Mouse (Mus musculus) hindbrain, embryonic 15.5 days (tissue): Measurements from ENCODE around the gene 4833427G06Rik. TPM values are rescaled to one million over a fixed set of nuclear protein-coding genes. Genes with fewer than 3 reads are reported as not detected.

Source experiments
- microRNA counts: library from miRNA; unstranded; fragments of <30 nt; microRNA quantifications from one replicate; lab custom pipeline; 2016
- microRNA-seq: library from miRNA; unstranded; fragments of <30 nt; microRNA quantifications from one replicate; pipeline ENCODE4, GENCODE M21; 2016
- polyA plus RNA-seq: library from polyadenylated mRNA; unstranded; fragments of >200 nt; fragmentation: Nextera tagmentation; extraction: Ambion mirVana; gene quantifications from 2 replicates; pipeline ENCODE4 v1.2.1, GENCODE M21; 2015

4833427G06Rik gene
- polyA plus RNA-seq, 1 experiment from 2014 or later, result 1.2 TPM

MicroRNA genes within 50 kb of the gene (microRNA counts, 519-probe panel; counts per million panel counts)
- microRNA mmu-miR-34b-3p (lab: Ali Mortazavi, UCI), result 2,727 counts per million, percentile 51 among the panel's probes with 10 or more counts
- 2,550 counts per million, percentile 42 among the panel's probes with 10 or more counts for microRNA mmu-miR-34b-5p (lab: Ali Mortazavi, UCI)
- 4,163 counts per million, percentile 86 among the panel's probes with 10 or more counts for microRNA mmu-miR-34c (lab: Ali Mortazavi, UCI)

Small RNAs within 50 kb of the gene (microRNA-seq; reads per million reads assigned to microRNA genes)
- gene Mir34b, result 54.9 reads per million, percentile 44 among the genes with 10 or more reads in this experiment
- 1,525 reads per million, percentile 80 among the genes with 10 or more reads in this experiment for gene Mir34c

Other genes starting within 250 kb of the 4833427G06Rik start
- gene Sik2, start 93.0 kb downstream of the 4833427G06Rik start, polyA plus RNA-seq, result 15.1 and 15.2 TPM in 2 replicates
- gene Btg4, start 41.2 kb downstream of the 4833427G06Rik start, polyA plus RNA-seq, result not detected in 2 replicates
- gene Layn, start 25.0 kb downstream of the 4833427G06Rik start, polyA plus RNA-seq, result 1.2 and 3.3 TPM in 2 replicates
- gene Gm32742, start 63.4 kb upstream of the 4833427G06Rik start, polyA plus RNA-seq, result not detected in 2 replicates
- gene Pou2af1, start 111.6 kb upstream of the 4833427G06Rik start, polyA plus RNA-seq, result 0.10 and 0.27 TPM in 2 replicates
- 1.0 and 1.4 TPM in 2 replicates for gene Colca2, start 176.5 kb upstream of the 4833427G06Rik start, polyA plus RNA-seq
- gene 1810046K07Rik, start 226.8 kb upstream of the 4833427G06Rik start, polyA plus RNA-seq, result not detected in 2 replicates